Mouse (Mus musculus) embryo, embryonic 9.5 days (tissue): ENCODE measurements at regions not wholly inside any gene's neighbourhood (a gene's known extent, or its start where the extent isn't known, plus 50 kb on each side); places are given as distances from the start of the nearest gene placed in this dataset.

Source experiments
- DNase-seq: peaks from one replicate; pipeline ENCODE4 v3.0.0-alpha.2; 2017; ENCODE audit errors: extremely low spot score

DNA sequence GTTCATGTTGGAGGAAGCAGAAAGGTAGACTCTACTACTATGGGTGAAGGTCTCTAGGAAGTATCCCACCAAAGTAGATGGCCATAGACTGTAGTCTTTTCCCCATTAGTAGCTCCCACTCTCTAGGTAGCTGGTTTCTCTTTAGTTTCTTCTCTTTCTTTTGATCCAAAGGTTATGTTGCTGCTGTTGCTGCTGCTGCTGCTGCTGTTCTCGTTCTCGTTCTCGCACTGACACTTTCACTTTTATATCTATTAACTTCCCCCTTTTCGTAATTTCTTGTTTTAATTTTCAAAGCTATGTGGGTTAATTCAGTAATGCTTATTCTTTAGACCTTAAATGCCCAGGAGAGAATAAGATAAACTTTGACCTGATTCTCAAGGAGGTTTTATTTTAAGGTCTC, 58.3 kb downstream of the Tmem100 start:
- DNase-seq, result no peak

DNA sequence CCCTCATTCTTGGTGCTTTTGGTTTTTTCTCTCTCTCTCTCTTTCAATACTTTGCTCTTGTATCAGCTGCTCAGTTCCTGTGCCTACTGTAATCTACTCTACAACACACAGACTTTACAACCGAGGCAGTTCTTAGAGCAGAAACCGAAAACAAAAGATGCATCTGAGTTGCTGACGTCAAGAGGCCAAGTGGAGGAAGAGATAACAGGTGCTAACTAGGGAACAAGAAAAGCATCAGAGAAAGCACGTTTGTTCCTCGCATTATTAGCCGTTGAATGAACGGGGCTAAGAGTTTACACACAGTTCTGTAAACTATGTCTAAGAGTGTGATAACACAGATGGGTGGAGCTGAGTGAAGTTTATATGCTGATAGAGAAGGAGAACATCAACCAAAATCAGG, 63.9 kb downstream of the Tmem100 start:
- no peak for DNase-seq

DNA sequence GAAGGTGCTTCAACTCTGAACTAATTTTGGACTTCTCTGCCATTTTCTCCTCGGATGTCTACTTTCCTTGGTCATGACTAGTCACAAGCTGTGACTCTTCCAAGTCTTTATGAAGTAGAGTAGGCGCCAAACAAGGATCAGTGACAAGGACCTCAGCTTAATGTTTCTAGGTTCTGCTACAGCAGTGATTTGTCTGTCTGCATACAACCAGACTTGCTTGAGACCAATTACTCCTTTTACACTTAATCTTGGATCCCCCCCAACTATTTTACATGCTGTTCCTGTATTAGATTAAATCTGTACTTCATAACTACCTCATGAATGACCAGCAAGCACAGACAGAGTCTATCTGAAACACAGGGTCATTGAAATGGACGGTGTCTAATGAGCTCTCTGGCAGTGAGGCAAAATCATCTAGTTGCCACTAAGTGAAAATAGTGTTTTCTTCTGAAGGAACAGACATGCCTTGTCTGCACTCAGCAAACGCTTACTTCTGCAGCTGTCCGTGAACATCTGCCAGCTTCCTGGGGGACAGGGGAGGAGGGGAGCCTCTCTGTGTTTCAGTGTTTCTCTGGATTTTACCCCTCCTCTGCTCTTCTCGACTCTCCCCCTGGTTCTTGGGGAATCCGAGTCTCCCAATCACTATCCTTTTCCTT, 64.7 kb downstream of the Tmem100 start:
- no peak for DNase-seq

DNA sequence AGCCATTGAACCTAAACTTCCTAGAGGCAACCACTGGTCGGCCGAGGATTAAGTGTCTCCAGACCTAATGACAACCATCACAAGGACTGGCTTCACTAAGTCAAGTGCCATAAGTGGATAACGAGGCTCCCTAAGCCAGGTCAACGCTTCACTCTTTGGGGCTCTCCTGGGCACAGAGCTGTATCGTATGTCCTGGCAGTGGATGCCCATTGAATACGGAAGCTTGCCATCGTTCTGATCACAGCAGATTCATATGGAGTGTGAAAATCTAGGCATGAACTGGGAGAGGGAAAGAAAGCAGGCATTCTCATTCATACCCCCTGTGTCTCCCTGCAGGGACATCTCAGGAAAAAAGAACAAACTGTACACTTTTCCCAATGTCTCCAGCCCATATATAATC, 68.3 kb downstream of the Tmem100 start:
- no peak for DNase-seq

DNA sequence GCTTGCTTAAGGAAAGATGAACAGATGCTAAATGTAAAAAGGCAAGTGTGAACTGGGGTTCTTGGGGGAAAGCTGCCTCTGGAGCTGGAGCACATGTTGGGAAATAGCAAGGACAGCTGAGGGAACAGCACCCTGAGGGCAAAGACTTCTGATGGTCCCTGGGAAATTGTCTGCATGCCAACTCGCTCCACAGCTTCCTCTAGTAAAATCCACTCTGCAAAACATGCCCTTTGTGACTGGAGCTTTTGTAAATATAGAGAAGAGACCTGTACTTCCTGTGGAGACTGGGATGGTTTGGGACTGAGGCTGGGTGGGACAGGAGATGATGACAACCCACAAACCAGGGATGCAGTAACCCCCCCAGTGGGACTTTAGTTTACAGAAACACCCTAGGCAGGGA, 69.0 kb downstream of the Tmem100 start:
- no peak for DNase-seq

DNA sequence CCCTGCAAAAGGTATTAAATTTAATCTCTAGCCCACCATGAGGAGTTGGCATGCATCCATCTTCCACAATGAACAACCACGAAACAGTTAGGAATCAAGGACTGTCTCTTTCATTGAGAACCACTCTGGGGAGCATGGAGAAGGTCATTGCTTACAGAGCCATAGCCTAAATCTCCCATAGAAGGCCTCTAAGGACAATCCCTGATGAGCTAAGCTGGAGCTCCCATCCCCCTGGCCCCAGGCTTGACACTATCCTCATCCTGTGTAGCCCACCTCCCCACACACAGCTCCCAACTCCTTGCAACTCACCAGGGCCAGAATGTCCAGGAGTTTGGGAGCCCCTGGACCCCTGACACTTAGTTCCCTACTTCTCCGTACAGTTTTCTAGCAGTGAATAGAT, 70.0 kb downstream of the Tmem100 start:
- DNase-seq, result no peak

DNA sequence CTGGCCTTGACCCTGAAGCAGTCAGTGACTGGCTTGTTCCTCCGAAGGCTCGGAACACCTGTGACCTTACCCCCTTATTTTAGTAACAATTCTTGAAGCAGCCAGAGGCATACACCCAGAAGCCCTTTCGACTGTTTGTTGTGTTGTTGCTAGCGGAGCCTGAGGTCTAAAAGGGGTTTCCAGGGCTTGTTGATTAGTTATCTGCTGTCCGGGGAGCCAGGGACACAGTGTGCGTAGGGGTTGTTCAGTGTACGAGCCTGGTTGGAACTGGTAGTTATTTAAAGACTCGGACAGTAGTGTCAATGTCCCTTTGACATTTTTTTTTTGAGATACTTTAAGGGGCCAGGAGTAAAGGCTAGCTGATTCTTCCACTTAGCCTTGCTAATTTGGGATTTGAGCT, 71.1 kb downstream of the Tmem100 start:
- no peak for DNase-seq

DNA sequence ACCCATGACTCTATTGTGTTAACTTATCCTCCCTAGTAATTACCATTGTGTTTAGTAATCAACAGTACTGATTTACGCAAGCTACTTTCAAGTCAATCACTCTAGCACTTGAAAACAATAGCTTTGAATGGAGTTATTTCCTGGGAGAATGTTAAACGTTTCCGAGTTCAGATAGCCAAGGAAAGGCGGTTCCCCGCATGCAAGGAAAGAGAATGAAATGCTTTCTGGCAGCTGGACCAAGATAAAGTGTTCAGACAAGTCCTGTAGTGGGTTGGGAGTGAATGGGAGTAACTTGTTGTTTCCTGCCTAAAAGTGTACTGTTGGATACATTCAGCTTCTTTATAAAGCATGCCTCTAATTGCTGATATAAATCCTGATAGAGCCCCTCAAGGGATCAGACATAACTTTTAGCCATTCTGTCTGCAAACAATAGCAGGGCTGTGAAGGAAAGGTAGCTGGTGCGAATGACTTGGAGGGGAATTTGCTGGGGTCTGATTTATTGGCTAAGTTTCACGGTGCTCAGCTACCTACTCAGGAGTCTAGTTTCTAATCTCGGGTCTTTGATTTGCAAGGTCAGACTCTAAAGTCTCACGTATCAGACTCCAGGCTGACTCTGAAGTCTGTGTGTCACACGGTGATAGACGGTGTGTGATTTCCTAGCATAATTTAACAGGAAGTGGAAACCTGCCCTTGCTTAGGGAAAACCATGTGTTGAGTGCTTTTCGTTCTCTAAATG, 76.1 kb downstream of the Tmem100 start:
- no peak for DNase-seq

DNA sequence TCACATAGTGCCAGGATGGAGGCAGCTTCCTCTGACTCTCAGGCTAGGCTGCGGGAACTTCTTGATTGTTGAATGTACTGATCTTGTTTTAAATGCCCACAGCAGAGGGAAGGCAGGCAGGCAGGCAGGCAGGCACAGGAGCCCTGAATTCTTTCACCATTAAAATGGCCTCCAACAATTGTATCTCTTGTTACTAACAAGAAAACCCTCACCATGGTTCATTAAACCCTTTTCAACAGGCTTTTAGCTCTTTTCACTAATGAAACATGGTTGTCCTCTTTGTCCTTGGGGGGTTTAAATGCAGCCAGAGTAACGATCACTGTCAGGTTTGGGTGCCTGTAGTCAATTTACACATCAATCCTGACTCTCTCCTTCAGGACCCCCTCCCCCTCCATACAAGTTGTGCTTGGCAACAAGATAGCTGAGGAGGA, 77.8 kb upstream of the Gm45716 start:
- DNase-seq, result peak; percentile 44

DNA sequence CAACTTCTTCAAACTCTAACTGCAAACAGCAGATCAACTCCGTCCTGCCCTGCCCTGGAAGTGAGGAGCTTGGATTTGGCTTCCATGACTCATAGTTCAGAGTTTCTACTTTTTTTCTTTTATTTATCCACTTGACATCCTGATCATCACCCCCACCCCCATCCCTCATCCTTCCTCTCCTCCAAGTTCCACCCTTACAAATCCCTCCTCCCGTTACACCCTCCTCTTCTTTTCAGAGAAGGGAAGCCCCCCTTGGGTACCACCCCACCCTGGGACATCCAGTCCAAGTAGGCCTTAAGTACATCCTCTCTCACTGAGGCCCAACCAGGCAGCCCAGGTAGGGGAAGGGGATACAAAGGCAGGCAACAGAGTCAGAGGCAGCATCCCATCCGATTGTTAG, 77.3 kb upstream of the Gm45716 start:
- DNase-seq, result no peak

DNA sequence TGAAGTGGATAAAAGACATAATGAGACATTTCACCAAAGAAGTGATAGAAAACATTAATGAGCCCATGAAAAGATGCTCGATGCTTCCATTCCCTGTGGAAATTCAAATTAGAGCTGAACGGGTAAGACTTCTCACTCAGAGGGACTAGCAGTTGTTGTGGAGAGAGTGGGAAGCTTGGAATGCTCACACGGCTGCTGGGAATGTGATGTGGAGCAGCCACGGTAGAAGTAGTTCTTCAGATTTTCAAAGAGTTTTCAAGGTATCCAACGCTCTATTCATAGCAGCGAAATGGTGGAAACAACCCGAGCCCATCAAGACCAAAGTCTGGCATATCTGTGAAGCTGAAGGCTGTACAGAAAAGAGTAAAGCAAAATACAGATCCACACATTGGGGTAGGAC, 75.3 kb upstream of the Gm45716 start:
- no peak for DNase-seq

DNA sequence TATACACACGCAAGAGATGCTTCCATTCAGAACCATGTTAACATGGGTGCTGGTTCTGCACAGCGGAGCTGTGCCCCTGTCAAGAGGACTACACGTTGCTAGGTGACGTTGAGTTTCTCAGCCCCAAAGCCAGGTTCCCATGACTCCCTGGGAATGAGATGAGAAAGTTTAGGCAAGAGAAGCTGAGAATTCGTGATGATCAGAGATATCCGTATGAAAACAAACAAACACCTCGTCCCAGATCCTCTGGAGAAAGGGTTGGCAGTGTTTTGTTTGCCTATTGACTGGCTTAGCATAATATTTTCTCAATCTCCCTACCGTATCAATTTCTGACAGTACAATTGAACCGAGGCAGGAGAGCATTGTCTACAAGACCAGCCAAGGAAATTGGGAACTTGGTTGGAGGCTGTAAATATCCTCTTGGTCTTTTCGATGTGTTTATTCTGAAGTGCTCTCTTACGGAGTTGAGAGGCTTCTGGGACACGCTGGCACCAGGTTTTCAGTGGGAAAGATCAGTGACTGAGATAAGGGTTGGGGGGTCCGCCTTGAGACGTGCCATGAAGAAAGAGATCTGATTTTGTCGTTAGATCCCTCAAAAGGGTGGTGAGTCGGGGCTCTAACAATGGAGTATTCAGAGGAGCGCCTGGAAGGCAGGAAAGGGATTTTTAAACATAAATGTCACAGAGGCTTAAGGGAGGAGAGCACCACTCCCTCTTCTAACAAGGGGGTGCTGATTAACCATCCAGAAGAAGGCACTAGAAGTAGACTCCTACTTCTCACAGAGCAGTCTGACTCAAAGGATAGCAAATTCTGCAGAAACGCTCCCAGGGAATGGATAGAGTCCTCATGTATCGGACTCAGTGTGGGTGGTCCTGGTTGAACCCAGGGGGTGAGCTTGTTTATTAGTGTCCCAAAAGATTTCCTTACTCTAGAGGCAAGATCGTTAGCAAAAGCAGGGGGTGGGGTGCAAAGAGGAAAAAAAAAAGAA, 70.5 kb upstream of the Gm45716 start:
- DNase-seq, result no peak

DNA sequence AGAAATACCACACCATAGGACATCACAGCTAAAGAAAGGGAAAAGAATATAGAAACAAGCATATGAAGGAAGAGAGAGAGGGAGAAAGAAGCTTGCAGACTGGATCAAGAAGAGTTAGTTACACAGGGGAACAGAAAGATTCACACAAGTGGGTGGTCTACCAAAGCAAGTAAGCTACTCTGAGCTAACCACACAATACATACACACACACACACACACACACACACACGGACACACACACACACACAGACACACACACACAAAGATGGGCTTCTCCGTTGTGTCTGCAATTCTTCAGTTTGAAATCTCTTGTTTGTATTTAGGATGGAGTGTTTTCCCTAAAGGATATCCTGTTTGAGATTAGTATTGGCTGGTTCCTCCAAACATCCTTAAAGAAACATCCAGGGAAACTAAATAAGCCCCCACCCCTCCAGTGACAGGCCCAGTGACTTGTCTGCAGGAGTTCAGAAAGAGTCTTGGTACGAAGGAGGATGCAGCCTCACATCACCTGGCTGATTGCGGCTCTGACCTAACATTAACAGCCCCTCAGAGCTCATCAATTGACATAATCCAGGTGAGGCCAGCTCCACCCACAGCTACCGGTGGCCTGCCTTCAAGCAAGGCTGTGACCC, 69.7 kb upstream of the Gm45716 start:
- DNase-seq, result no peak

DNA sequence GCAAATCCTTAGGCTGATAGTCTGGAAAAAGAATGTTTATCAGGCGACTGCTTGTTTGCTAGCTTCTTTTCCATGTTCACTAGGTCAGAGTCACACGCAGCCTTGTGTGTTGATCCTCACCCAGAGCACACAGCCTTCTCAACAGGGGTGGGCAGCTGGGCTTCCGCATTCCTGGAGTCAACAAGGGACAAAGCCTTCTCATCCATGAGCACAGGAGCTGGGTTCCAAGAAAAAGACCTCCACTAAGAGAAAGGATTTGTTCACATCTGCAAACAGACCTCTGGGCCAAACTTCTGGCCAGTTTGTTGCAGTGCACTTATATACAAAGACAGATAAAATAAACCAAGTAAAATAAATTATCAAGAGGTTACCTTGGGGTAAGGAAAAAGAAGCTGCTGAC, 65.6 kb upstream of the Gm45716 start:
- no peak for DNase-seq

DNA sequence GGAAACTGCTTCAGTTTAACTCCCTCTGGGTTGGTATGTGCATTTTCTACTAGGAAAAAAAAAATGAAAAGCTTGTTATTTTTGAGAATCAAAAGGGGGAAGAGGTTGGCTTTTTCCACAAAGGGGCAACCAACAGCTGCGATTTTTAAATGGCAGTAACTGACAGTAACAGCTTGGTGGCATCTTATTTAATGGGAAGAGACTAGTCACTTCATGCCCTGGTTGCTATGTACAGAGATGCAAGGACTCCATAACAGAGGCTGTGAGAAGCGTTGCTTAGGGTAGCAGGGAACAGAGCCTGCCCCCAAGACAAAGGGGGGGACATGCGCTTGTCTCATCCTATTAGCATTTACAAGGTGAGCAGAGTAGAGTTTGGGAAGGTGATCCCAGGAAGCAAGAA, 64.8 kb upstream of the Gm45716 start:
- DNase-seq, result no peak

DNA sequence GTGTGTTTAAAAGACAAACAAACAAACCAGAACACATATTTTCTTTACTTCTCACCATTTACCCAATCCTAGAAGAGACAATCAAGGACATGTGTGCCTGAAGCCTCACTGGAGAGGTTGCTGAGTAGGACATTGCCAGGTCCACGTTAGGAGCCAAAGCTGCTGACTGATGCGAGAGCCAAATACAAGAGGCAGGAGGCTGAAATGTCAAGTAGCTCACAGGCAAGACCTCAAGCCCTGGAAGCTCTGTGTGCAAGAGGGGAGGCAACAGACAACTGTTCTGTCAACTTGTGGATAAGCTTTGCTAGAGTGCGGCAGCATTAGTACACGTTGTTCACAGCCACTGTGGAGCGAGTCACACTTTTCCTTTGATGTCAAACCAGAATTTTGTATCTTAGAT, 63.6 kb upstream of the Gm45716 start:
- DNase-seq, result no peak

DNA sequence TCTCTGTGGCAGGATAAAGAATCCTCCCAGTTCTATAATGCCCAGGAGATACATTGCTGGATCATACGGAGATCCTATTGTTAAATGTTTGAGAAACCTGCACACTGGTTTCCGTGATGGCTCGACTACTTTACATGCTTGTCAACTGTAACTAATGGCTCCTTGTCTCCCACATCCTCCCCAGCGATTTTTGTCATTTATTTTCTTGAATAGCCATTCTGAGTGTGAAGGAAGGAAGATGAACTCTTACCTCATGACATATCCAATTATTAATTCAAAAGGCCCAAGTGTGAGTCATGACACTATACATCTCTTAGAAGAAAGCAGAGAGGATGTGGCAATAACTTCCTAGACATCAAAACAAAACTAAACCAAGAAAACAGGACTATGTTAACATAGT, 61.2 kb upstream of the Gm45716 start:
- no peak for DNase-seq

DNA sequence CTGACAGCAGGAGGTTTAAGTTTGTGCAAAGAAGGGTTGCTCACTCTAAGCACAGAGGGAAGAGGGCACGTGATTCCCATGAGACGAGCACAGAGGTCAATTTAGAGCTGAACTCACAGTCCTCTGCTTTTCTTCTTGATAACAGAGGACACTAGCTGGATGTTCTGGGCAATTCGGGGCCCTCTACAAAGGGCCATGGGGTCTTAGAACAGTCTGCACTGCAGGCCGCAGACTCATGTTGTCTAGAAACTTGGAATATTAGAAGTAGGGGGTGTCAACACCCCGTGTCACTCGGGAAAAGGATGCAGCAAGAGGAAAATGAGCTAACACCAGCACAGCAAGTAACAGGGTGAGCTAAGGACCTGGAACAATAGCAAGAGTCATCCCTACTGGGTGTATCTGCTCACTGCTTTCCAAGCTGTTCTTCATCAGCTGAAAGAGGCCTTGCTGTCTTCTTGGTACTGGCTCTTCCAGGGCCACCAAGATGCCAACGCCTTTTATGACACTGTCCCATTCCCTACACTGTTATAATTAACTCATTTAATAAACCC, 58.5 kb upstream of the Gm45716 start:
- DNase-seq, result no peak

DNA sequence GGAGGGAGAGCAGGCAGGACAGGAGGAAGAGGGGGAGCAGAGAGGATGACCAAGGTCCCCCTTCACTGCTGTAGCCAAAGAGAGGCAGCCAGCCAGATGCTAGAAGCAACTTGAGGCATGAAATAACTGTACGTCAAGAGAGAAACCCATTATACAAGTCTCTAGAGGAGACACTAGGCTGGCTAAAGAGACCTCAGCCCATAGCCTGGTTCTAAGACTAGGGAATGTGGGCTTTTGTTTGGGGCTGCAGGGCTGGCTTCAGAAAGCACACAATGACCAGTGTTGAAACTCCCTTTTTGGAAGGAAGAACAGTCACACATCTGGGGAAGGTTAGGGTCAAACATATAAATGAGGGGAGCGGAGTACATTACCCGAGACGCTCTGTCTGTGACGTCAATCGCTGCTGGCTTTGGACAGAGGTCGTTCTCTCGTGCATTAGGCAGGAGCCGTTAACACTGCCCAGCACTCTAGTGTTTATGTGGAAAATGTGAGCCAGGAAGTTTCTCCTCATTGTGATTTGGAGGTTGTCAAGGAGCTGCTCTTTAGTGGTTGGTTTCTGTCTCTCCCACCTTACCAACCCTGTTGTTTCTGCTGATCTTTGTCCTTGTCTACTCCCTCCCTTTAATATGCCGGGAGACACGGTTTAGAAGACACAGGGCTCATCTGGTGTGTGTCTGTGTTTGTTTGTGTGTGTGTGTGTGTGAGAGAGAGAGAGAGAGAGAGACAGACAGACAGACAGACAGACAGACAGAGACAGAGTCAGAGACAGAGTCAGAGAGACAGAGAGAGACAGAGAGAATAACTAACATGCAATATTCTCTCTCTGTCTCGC, 57.5 kb upstream of the Gm45716 start:
- DNase-seq, result no peak

DNA sequence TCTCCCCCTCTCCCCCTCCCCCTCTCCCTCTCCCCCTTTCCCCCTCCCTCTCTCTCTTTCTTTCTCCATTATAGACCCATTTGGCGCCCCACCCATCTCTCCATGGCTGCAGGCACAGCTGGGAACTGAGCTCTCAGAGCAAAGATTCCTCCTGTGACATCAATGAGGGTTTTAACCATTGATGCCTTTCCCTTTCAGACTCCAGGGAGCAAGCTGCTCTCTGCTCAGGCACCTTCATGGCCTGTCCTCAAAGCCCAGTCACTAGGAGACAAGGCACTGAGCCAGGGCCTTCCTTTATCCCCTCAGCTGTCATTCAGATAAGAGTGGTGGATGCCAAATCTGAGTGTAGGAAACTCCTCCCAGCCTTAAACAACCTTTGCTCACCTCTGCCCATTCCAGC, 56.8 kb upstream of the Gm45716 start:
- DNase-seq, result no peak

DNA sequence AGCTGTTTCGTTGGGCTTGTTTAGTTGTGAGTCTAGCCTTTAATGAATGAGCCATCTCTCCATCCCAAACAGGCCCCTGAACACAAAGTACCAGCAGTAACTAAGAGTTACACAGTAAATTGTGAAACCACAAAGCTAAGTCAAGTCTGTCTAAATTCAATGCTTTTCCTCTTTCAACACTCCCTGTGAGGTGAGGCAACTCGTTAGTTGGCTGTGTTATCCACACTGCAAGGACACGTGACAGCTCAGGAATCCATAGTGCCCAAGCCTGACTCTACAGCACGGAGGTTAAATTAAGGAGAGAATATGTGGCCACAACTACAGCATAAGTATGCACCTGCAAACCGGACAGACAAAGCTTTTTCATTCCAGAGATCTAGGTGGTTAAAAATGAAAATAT, 54.9 kb upstream of the Gm45716 start:
- DNase-seq, result no peak
